Mouse (Mus musculus) neural tube, embryonic 13.5 days (tissue): ENCODE results near the gene Zfp142. TPM values are rescaled to one million over a fixed set of nuclear protein-coding genes. Genes with fewer than 3 reads are reported as not detected.

ENCODE experiments used
- ATAC-seq: fragments of 200-750 bp; cut with Nextera tagmentation; 2 replicates; pipeline ENCODE4 v1.8.0; 2017; ENCODE audit warnings: low read depth, mild to moderate bottlenecking, moderate TSS enrichment, moderate library complexity
- H3K27ac ChIP-seq: fragments of 300-500 bp; sonication (generic); replicated peaks from 2 replicates; pipeline ENCODE4 v1.5.1; 2015; ENCODE audit warnings: moderate library complexity, mild to moderate bottlenecking, inconsistent platforms
- H3K27me3 ChIP-seq: fragments of 300-500 bp; sonication (generic); 2 replicates; pipeline ENCODE4 v1.6.1; 2015; ENCODE audit warnings: mild to moderate bottlenecking, inconsistent platforms
- H3K36me3 ChIP-seq: fragments of 300-500 bp; sonication (generic); 2 replicates; pipeline ENCODE4 v1.6.1; 2015; ENCODE audit warnings: mild to moderate bottlenecking, inconsistent platforms
- H3K4me1 ChIP-seq: fragments of 300-500 bp; sonication (generic); replicated peaks from 2 replicates; pipeline ENCODE4 v1.6.1; 2015; ENCODE audit warnings: inconsistent platforms
- H3K4me2 ChIP-seq: fragments of 300-500 bp; sonication (generic); 2 replicates; pipeline ENCODE4 v1.6.1; 2015; ENCODE audit warnings: inconsistent platforms, mild to moderate bottlenecking, moderate library complexity
- H3K4me3 ChIP-seq: fragments of 300-500 bp; sonication (generic); 2 replicates; pipeline ENCODE4 v1.5.1; 2015; ENCODE audit warnings: mild to moderate bottlenecking, inconsistent platforms
- H3K9ac ChIP-seq: fragments of 300-500 bp; sonication (generic); 2 replicates; pipeline ENCODE4 v1.6.1; 2015; ENCODE audit warnings: moderate library complexity, mild to moderate bottlenecking, inconsistent platforms
- H3K9me3 ChIP-seq: fragments of 300-500 bp; sonication (generic); 2 replicates; pipeline ENCODE4 v1.6.1; 2016; ENCODE audit warnings: inconsistent platforms
- WGBS: fragments of 180-500 bp; shearing (Covaris S2); methylation state at CpG from one replicate; pipeline ENCODE4 v1.1.7; 2015; 5-methylcytosine and 5-hydroxymethylcytosine counted together
- microRNA-seq: library from miRNA; unstranded; fragments of <30 nt; microRNA quantifications from one replicate; pipeline ENCODE4, GENCODE M21; 2016
- polyA plus RNA-seq: library from polyadenylated mRNA; unstranded; fragments of >200 nt; fragmentation: Nextera tagmentation; extraction: Ambion mirVana; gene quantifications from 2 replicates; pipeline ENCODE4 v1.2.1, GENCODE M21; 2015

Zfp142 gene
- polyA plus RNA-seq, 1 experiment from 2014 or later: 6.7 TPM

DNA sequence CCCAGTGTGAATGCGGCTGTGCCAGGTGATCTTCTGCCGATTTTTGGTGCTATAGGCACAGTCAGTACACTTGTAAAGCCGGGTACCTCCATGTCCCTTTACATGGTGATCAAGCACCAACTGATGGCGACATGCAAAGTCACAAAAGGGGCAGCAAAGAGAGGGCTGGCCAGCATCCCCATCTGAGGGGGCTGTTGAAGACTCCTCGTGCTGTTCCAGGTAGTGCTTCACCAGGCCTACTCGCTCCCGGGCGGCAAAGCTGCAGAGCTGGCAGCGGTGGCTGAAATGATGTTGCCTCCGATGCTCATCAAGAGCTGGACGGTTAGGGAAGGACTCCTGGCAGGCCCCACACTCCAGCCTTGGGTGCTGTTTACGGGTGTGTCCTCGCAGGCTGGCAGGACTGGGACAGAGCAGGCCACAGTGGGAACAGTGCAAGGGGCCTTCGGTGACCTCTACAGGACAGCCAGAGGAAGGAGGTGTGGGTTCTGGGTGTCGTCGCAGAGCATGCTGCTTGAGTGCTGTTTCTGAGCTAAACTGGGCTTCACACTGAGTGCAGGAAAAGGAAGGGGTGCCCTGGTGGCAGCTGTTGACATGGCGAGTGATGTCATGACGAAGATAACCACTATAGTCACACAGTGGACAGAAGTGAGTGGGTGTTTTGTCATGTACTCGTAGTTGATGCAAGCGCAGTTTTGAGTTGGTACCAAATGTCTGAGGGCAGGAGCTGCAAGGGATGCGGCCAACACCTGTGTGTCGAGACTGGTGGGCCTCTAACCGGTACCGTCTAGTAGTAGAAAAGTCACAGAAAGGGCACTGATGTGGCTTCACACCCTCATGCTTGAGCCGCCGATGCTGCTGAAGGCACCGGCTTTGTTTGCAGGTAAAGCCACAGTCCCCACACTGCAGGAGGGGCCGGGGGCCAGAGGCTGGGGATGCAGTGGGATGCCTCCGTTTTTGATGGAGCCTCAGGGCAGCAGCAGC, 18.0 kb downstream of the Zfp142 start:
- Histone ChIP-seq H3K4me2 (no peak overlapping the region), H3K9ac (no peak overlapping the region), H3K4me1 (no peaks in the 10 kb centered on the region), H3K9me3 (no peaks in the 10 kb centered on the region), H3K27ac (no peak overlapping the region), H3K36me3 (peaks cover 93% of the 10 kb centered on the region), H3K4me3 (no peak overlapping the region), H3K27me3 (no peaks in the 10 kb centered on the region)
- ATAC-seq: no peak
- 91% methylated on average over 29 of the region's 29 CpGs for WGBS

- Histone ChIP-seq H3K4me2 (no peak overlapping the region), H3K9ac (no peak overlapping the region), H3K27me3 (no peaks in the 10 kb centered on the region), H3K27ac (no peak overlapping the region), H3K36me3 (peaks cover 75% of the 10 kb centered on the region), H3K4me3 (no peak overlapping the region), H3K9me3 (no peaks in the 10 kb centered on the region), H3K4me1 (no peaks in the 10 kb centered on the region)
- 73% methylated on average over 6 of the region's 6 CpGs for WGBS
- ATAC-seq: no peak
Observed at GRCm38 (mm10) chr1:74565834-74566233, 22.2 kb downstream of the Zfp142 start.

GRCm38 (mm10) chr1:74559061-74559460, 29.0 kb downstream of the Zfp142 start:
- peaks cover 12% of the 10 kb centered on the region for H3K36me3 ChIP-seq
- H3K27ac ChIP-seq: no peak overlapping the region
- no peaks in the 10 kb centered on the region for H3K27me3 ChIP-seq
- no peak overlapping the region for H3K9ac ChIP-seq
- no peaks in the 10 kb centered on the region for H3K9me3 ChIP-seq
- no peak overlapping the region for H3K4me2 ChIP-seq
- no peak for ATAC-seq
- no peak overlapping the region for H3K4me3 ChIP-seq
- no peaks in the 10 kb centered on the region for H3K4me1 ChIP-seq
- 84% methylated on average over 5 of the region's 5 CpGs for WGBS

- H3K27ac ChIP-seq: peak within 1 kb of the TSS; percentile 66; the same call in 1 of the 2 replicates
- no peaks in the 10 kb centered on the region for H3K36me3 ChIP-seq
- 41% methylated on average over 4 of the region's 4 CpGs for WGBS
- no peak for ATAC-seq
- peak within 1 kb of the TSS; percentile 17; the same call in 1 of the 2 replicates for H3K4me3 ChIP-seq
- peak within 1 kb of the TSS; percentile 45 for H3K4me2 ChIP-seq
- no peak within 1 kb of the TSS; the same call in 1 of the 2 replicates for H3K9ac ChIP-seq
- no peaks in the 10 kb centered on the region for H3K27me3 ChIP-seq
- no peaks in the 10 kb centered on the region for H3K9me3 ChIP-seq
- peaks cover 19% of the 10 kb centered on the region for H3K4me1 ChIP-seq
Observed at GRCm38 (mm10) chr1:74544184-74544583, 43.9 kb downstream of the Zfp142 start, which contains the start of gene Usp37. Usp37 (minus strand) TSS chr1:74544284.

DNA sequence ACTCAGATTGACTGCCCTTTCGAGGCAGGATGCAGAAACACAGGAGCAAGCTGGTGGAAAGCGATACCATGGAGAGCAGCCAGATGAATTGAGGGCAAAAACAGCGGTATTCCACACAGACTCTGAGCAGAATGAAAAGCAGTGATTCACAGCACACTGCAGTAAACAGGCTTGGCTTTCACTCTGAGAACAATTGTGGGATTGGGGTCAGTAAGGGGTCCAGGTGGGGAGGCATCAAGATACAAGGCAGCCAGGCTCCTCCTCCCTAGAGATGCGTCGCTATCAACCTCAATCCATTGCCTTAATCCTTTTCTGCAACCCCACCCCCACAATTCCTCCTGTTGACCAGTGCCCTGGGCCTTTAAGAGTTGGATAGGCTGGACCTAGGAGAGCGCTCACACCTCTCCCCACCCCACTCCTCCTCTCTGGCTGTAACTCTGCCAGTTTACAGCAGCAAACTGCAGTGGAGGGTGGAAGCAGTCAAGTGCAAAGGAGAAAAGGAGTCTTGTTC, 45.5 kb downstream of the Zfp142 start, which contains the start of gene Plcd4:
Gene Plcd4 (plus strand): TSS at position 438 of the 511 bp plus-strand sequence.
- Histone ChIP-seq H3K9ac (peak within 1 kb of the TSS; percentile 50), H3K27ac (peak within 1 kb of the TSS; percentile 66), H3K36me3 (no peaks in the 10 kb centered on the region), H3K9me3 (no peaks in the 10 kb centered on the region), H3K27me3 (no peaks in the 10 kb centered on the region), H3K4me2 (peak within 1 kb of the TSS; percentile 45), H3K4me3 (peak within 1 kb of the TSS; percentile 17), H3K4me1 (peaks cover 19% of the 10 kb centered on the region)
- peak; percentile 87 for ATAC-seq
- WGBS: 5% methylated on average over 6 of the region's 6 CpGs

DNA sequence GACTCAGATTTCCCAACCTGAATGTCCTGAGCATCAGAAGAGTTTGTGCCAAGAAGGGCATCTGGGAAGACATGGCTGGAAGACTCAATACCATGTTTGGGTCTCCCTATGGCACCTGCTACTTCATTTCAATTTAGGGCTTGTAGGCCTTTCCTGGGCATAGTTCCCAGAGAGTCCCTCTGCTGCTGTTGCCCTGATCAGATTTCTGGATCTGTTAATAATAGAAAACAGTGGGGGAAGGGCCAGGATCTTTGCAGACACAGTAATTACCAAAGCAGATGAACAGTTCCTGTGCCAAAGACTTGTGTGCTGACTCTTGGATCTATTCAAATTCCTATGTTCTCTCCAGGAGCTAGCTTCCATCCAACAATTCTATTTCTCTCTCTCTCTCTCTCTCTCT, 49.4 kb downstream of the Zfp142 start:
- no peak for ATAC-seq
- no peak overlapping the region for H3K27ac ChIP-seq

DNA sequence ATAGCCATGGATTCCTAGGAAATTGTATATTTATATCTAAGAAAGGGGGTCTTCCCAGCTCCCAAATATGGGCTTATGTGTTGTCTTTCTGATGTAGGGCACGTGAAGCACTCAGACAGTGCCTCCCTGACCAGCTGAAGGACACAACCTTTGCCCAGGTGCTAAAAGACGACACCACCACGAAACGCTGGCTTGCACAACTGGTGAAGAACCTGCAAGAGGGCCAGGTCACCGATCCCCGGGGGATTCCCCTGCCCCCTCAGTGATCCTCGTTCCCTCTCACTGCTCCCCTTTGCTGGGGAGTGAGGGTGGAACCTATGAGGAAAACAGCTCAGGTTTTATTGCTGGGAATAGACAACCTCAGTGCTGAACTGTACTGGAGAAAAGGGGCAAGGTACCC, 59.5 kb downstream of the Zfp142 start:
- no peaks in the 10 kb centered on the region for H3K9me3 ChIP-seq
- no peaks in the 10 kb centered on the region for H3K4me1 ChIP-seq
- ATAC-seq: no peak
- H3K27me3 ChIP-seq: no peaks in the 10 kb centered on the region
- H3K27ac ChIP-seq: no peak overlapping the region
- 91% methylated on average over 7 of the region's 7 CpGs for WGBS
- no peak overlapping the region for H3K4me2 ChIP-seq
- no peak overlapping the region for H3K9ac ChIP-seq
- H3K36me3 ChIP-seq: peaks cover 95% of the 10 kb centered on the region
- no peak overlapping the region for H3K4me3 ChIP-seq

More for the DNA sequence above, 49.4 kb downstream of the Zfp142 start:
- H3K4me1 ChIP-seq: peaks cover 12% of the 10 kb centered on the region
- H3K36me3 ChIP-seq: no peaks in the 10 kb centered on the region
- H3K27me3 ChIP-seq: no peaks in the 10 kb centered on the region
- H3K9ac ChIP-seq: no peak overlapping the region
- H3K4me3 ChIP-seq: no peak overlapping the region
- no peaks in the 10 kb centered on the region for H3K9me3 ChIP-seq
- no peak overlapping the region for H3K4me2 ChIP-seq

- no peak overlapping the region for H3K4me3 ChIP-seq
- no peaks in the 10 kb centered on the region for H3K4me1 ChIP-seq
- 95% methylated on average over 4 of the region's 4 CpGs for WGBS
- ATAC-seq: no peak
- H3K27ac ChIP-seq: no peak overlapping the region
- no peak overlapping the region for H3K9ac ChIP-seq
- peaks cover 92% of the 10 kb centered on the region for H3K36me3 ChIP-seq
- no peaks in the 10 kb centered on the region for H3K27me3 ChIP-seq
- H3K9me3 ChIP-seq: no peaks in the 10 kb centered on the region
- no peak overlapping the region for H3K4me2 ChIP-seq
Observed at GRCm38 (mm10) chr1:74524746-74525145, 63.3 kb downstream of the Zfp142 start.

GRCm38 (mm10) chr1:74519875-74520274, 68.2 kb downstream of the Zfp142 start:
- peaks cover 60% of the 10 kb centered on the region for H3K36me3 ChIP-seq
- ATAC-seq: no peak
- no peak overlapping the region for H3K9ac ChIP-seq
- H3K27me3 ChIP-seq: no peaks in the 10 kb centered on the region
- H3K4me2 ChIP-seq: no peak overlapping the region
- H3K9me3 ChIP-seq: no peaks in the 10 kb centered on the region
- no peak overlapping the region for H3K27ac ChIP-seq
- no peak overlapping the region for H3K4me3 ChIP-seq
- no peaks in the 10 kb centered on the region for H3K4me1 ChIP-seq

Small RNA genes within 50 kb of the gene (microRNA-seq; reads per million reads assigned to microRNA genes)
- gene Gm25035: not detected

Other genes starting within 250 kb of the Zfp142 start
- 0.73 and 1.1 TPM in 2 replicates for gene Catip, start 226.1 kb downstream of the Zfp142 start, polyA plus RNA-seq
- gene Slc11a1, start 213.1 kb downstream of the Zfp142 start, polyA plus RNA-seq: 2.7 and 3.1 TPM in 2 replicates
- gene Ctdsp1, start 196.7 kb downstream of the Zfp142 start, polyA plus RNA-seq: 22.5 and 27.1 TPM in 2 replicates
- 0.10 and 0.12 TPM in 2 replicates for gene Vil1, start 178.9 kb downstream of the Zfp142 start, polyA plus RNA-seq
- gene Cnot9, start 82.2 kb downstream of the Zfp142 start, polyA plus RNA-seq: 46.8 and 48.9 TPM in 2 replicates
- 6.5 and 8.7 TPM in 2 replicates for gene Plcd4, start 45.4 kb downstream of the Zfp142 start, polyA plus RNA-seq
- 24.1 and 25.0 TPM in 2 replicates for gene Usp37, start 44.0 kb downstream of the Zfp142 start, polyA plus RNA-seq
- 21.7 and 22.2 TPM in 2 replicates for gene Bcs1l, start within 50 bp of the Zfp142 start, polyA plus RNA-seq
- gene Rnf25, start 13.2 kb upstream of the Zfp142 start, polyA plus RNA-seq: 42.7 and 44.6 TPM in 2 replicates
- 16.5 and 19.7 TPM in 2 replicates for gene Stk36, start 13.2 kb upstream of the Zfp142 start, polyA plus RNA-seq
- 7.7 and 9.7 TPM in 2 replicates for gene Ttll4, start 73.5 kb upstream of the Zfp142 start, polyA plus RNA-seq
- 2.9 and 4.0 TPM in 2 replicates for gene Cyp27a1, start 125.3 kb upstream of the Zfp142 start, polyA plus RNA-seq
- gene Prkag3, start 161.0 kb upstream of the Zfp142 start, polyA plus RNA-seq: 0.39 TPM in 1 of 2 replicates, not detected in the other
- gene Wnt6, start 183.6 kb upstream of the Zfp142 start, polyA plus RNA-seq: 8.9 and 10.0 TPM in 2 replicates
- 0.13 and 0.15 TPM in 2 replicates for gene Wnt10a, start 203.3 kb upstream of the Zfp142 start, polyA plus RNA-seq